Mouse (Mus musculus): ENCODE measurements around the gene Git1.

Git1 gene

GRCm38 (mm10) chr11:77493512-77494343 is at the start of gene Git1:
Git1 (plus strand) TSS chr11:77493562.
- no peak for DNase-seq (ENCODE audit: low spot score)

- no peak for DNase-seq (ENCODE audit: low spot score)
Measured at GRCm38 (mm10) chr11:77444939-77445338, 48.4 kb upstream of the Git1 start.

GRCm38 (mm10) chr11:77446628-77447041 is 46.7 kb upstream of the Git1 start:
- peak; percentile 51 for DNase-seq (ENCODE audit: low spot score)

- DNase-seq (ENCODE audit: low spot score): no peak
Measured at GRCm38 (mm10) chr11:77449224-77449623, 44.1 kb upstream of the Git1 start.

GRCm38 (mm10) chr11:77451670-77452069 is 41.7 kb upstream of the Git1 start:
- no peak for DNase-seq (ENCODE audit: low spot score)

GRCm38 (mm10) chr11:77453388-77453787 is 40.0 kb upstream of the Git1 start:
- no peak for DNase-seq (ENCODE audit: low spot score)

GRCm38 (mm10) chr11:77455770-77456510 is 37.4 kb upstream of the Git1 start:
- no peak for DNase-seq (ENCODE audit: low spot score)

- DNase-seq (ENCODE audit: low spot score): no peak
Measured at GRCm38 (mm10) chr11:77456866-77457265, 36.5 kb upstream of the Git1 start.

- no peak for DNase-seq (ENCODE audit: low spot score)
Measured at GRCm38 (mm10) chr11:77461856-77462255, 31.5 kb upstream of the Git1 start.

GRCm38 (mm10) chr11:77462283-77463100 is 30.9 kb upstream of the Git1 start, which contains the start of gene Coro6:
Coro6 (plus strand) TSS chr11:77462411.
- DNase-seq (ENCODE audit: low spot score): no peak

GRCm38 (mm10) chr11:77463101-77463445 is 30.3 kb upstream of the Git1 start:
- DNase-seq (ENCODE audit: low spot score): no peak

GRCm38 (mm10) chr11:77463786-77464185 is 29.6 kb upstream of the Git1 start:
- DNase-seq (ENCODE audit: low spot score): no peak

- no peak for DNase-seq (ENCODE audit: low spot score)
Measured at GRCm38 (mm10) chr11:77464684-77465083, 28.7 kb upstream of the Git1 start.

GRCm38 (mm10) chr11:77465111-77465510 is 28.3 kb upstream of the Git1 start:
- no peak for DNase-seq (ENCODE audit: low spot score)

- DNase-seq (ENCODE audit: low spot score): no peak
Measured at GRCm38 (mm10) chr11:77466544-77466943, 26.8 kb upstream of the Git1 start.

- DNase-seq (ENCODE audit: low spot score): no peak
Measured at GRCm38 (mm10) chr11:77467157-77467556, 26.2 kb upstream of the Git1 start.

- DNase-seq (ENCODE audit: low spot score): no peak
Measured at GRCm38 (mm10) chr11:77467784-77468183, 25.6 kb upstream of the Git1 start.

- no peak for DNase-seq (ENCODE audit: low spot score)
Measured at GRCm38 (mm10) chr11:77468397-77468796, 25.0 kb upstream of the Git1 start.

GRCm38 (mm10) chr11:77471407-77471806 is 22.0 kb upstream of the Git1 start:
- DNase-seq (ENCODE audit: low spot score): no peak

GRCm38 (mm10) chr11:77472775-77473174 is 20.6 kb upstream of the Git1 start:
- DNase-seq (ENCODE audit: low spot score): no peak

- no peak for DNase-seq (ENCODE audit: low spot score)
Measured at GRCm38 (mm10) chr11:77476216-77476615, 17.1 kb upstream of the Git1 start.

GRCm38 (mm10) chr11:77476895-77477294 is 16.5 kb upstream of the Git1 start:
- no peak for DNase-seq (ENCODE audit: low spot score)

Data from layer of hippocampus, adult 9-10 months (tissue).